Mouse (Mus musculus): ENCODE measurements at regions not wholly inside any gene's neighbourhood (a gene's known extent, or its start where the extent isn't known, plus 50 kb on each side); places are given as distances from the start of the nearest gene placed in this dataset.
A peak's percentile ranks its signal among the peaks of the same experiment; 100 is the strongest.

DNA sequence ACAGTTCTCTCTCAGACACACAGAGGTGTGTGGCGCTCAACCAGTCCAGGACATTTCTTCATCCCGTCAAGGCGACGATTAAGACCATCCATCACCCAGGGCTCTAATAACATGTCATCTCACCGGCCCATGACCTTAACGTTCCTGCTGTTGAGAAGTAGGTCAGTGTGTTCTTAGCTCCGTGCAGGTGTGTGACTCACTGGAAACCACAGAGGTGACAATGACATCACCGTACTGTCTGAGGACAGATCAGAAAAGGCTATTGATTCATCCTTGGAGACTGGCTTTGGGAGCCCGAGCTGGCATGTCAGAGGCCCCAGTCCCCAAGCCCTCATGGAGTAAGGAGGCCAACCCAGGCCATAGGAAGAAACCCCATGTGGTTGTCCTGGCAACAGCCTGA, 109.3 kb upstream of the Sulf2 start:
- DNase-seq = no peak

DNA sequence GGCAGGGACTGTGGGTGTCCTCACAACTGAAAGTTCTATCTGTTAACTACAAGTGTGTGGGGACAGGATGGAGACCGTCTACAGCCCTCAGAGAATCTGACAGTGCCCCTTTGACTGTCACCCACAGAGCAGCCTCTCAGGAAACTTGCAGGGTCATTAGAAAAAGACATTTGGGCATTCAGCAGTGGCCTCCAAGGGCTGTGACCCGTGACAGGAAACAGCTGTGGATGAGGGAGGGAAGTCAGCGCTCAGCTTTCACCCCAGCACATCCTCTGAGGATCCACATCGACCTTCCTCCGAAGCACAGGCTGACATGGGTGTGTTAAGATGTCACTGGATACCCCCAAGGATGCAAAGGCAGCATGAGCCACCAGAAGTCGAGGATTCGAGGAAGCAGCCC, 106.3 kb upstream of the Sulf2 start:
- DNase-seq = peak; percentile 34 to 61

DNA sequence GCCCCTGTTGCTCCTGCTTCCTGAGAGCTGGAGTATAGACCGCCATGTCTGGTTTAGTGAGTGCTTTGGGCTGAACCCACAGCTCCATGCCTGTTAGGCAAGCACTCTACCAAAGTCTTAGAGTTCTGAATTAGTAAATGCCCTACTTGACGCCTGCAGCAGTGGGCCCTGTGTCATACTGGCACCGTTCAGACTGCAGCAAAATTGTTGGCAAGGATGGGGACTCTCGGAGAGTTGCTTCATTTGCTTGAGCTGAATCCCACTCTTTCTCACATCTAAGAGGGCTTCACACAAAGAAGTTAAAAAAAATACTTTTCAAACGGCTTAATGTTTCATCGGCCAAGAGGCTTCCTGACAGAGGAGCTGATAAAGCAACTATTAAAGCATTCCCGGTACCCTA, 105.6 kb upstream of the Sulf2 start:
- no peak for DNase-seq

- DNase-seq = no peak
Measured at GRCm38 (mm10) chr2:166258771-166259180, 103.3 kb upstream of the Sulf2 start.

DNA sequence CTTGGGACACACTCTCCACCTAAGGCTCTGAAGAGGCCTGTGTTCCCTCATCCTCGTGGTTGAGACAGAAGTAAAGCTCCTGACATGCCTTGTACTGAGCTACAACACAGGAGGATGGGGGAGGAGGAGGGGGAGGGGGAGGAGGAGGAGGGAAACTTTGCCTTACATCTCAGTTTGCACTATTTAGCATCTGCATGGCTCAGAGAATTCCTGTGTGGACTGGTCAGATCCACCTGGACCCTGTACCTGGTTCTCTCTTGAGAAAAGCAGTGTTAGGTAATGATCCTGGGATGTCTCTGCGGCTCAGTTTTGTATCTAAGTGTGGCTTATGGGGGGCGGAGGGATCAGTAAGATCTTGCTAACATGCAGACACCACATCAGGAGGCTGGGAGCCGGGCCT, 102.2 kb upstream of the Sulf2 start:
- DNase-seq = no peak

- DNase-seq = no peak
Measured at GRCm38 (mm10) chr2:166256193-166256592, 100.7 kb upstream of the Sulf2 start.

DNA sequence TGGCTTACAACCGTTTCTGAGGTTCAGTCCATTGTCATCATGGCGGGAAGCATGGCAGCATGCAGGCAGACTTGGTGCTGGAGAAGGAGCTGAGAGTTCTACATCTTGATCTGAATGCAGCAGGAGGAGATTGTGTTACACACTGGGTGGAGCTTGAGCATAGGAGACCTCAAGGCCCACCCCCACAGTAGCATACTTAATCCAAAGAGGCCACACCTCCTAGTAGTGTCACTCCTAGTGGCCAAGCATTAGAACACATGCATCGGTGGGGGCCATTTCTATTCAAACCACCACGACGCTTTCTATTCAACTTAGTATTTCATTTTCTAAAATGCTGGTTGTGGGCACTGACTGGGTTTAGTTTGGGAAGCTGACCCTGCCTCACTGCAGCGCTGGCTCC, 99.1 kb upstream of the Sulf2 start:
- DNase-seq = no peak

DNA sequence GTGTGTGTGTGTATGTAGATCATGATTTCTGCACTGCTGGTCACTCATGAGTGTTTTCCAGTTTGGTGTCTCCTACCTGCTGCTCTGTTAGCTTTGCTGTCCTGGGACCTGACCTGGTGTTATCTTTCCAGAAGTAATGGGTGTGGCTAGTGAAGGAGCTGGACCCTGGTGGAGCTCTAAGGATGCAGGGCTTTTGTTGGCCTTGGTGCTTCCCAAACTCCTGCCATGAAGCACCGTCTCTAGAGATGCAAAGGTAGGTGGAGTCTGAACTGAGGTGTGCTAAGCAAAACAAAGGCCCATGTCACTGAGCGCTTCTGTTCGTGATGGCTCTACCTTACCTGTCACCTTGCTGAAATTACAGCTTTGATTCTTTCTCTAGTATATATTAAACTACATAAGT, 96.6 kb upstream of the Sulf2 start:
- no peak for DNase-seq

DNA sequence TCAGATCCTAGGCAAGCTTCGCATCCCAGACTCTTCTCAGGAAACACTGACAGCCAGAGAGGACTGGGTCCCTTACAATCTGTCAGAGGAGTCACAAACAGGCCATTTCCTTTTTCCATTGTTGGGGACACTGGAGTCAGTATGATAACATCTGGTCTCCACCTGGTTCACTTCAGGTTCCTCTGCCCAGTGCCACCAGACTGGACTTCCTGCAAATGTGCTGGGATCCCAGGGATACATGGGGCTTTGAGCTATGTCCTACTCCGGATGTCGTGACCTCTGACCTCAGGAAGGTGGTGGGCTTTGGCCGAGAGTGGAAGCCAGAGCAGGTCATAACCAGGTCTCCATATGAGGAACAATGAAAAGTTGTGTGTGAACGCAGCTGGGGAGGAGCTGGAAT, 96.0 kb upstream of the Sulf2 start:
- peak; percentile 42 to 68 for DNase-seq

DNA sequence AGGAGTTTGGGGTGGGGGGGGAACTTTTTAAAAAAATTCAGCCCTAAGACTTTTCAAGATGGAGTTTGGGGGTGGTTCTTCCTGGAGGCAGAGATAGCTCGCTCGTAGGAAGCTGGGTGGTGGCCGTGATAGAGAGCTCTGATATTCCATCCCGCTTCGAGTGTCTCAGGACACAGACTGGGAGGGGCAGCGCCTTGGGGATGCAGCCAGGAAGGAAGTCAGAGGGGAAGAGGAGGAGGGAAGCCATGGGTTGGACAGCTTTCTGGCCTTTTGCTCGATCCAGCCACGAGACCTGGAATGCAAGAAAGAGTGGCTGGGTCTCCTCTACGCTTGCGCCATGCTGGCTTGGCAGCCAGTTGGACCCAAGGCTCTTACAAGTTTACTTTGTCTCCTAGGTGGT, 95.1 kb upstream of the Sulf2 start:
- peak; percentile 44 to 54 for DNase-seq

DNA sequence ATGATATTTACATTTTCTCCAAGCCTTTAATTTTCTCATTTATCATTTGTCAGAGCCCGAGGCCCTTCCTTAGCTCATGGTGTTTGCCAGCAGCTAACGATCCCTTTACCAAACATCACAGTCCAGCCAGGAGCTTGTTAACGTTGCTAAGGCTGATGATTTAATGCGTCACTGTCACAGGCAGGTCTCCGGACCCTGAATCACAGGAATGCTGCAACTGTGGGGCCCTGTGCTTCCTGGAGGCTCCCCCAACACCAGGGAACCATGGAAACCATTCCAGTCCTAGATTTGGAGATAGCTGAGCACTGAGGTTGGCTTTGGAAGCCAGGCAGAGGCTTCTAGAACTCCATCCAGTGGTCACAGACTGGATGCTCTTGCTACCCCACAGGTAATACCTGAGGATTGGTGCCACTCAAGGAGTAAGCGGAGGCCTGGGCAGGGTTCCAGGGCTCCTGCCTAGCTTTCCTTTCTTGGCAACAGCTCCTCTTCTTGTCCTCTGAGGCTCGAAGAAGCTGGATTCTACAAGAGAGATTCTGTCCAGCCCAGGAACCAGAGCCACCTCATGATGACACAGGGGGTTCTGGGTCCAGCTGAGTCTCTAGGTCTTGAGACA, 94.0 kb upstream of the Sulf2 start:
- DNase-seq = no peak

- DNase-seq = no peak
Measured at GRCm38 (mm10) chr2:166246401-166247189, 91.1 kb upstream of the Sulf2 start.

GRCm38 (mm10) chr2:166245219-166245618, 89.8 kb upstream of the Sulf2 start:
- no peak for DNase-seq

DNA sequence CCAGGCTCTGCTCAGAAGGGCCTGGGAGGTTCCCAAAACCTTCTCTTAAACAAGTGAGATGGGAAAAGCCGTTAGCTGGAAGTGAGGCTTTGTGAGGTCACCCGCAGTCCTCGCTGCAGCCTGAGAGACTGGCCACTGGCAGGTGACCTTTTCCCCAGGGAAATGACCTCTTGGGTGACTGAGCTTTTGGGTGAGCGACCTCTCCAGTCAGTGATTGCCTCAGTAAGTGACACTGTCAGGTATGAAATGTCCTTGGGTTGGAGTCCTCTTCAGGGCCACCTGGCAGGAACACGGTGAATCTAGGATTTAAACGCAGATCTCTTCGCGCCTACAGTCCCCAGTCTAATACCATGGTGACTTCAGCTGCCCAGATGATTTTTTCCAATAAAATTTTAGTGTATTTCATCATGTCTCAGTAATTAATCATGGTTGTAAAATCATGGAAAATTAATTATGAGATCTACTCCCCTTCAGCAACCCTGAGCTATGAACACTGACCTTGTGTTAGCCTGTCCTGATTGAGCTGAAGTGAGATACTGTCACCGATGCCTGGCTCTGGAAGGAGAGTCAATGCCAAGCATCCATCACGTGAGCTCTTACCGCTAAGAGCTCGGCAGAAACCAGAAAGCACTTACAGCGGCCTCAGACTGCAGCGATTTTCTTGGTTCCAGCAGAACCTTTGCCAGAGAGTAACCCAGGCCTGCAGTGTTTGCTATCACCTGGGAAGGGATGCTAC, 87.5 kb upstream of the Sulf2 start:
- no peak for DNase-seq

- no peak for DNase-seq
Measured at GRCm38 (mm10) chr2:166241310-166241709, 85.8 kb upstream of the Sulf2 start.

GRCm38 (mm10) chr2:166240056-166240455, 84.6 kb upstream of the Sulf2 start:
- no peak for DNase-seq

DNA sequence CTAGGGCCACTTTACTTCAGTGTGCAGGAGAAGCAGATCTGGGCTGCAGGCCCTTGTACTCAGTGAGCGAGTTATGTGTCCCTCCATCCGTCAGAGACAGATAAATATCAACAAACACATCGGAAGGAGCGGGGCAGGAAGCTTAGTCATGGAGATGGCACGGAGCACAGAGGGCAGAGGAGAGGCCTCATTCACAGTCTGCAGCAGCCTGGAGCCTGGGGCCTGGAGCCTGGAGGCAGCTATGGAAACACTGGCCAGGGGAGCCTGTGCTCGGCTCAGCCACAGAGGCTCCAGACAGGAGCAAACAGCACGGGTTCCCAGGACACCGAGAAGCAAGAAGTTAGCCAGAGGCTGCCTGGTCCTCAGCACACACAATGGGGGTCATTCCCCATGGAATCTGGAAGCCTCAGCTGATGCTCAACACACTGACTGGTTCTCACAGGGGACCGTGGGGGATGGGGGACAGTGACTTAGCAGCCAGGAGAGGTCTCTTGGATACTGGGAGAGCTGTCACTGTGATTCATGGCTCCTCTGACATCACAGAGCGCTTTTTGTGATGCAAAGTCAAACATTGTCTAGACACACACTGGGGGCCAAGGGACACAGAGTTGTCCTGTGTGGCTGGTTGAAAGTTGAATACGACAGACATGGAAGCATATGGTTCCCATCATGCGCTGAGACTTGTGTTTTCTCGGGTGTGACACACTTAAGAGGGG, 82.2 kb upstream of the Sulf2 start:
- DNase-seq = no peak

GRCm38 (mm10) chr2:166236102-166236501, 80.6 kb upstream of the Sulf2 start:
- no peak for DNase-seq

DNA sequence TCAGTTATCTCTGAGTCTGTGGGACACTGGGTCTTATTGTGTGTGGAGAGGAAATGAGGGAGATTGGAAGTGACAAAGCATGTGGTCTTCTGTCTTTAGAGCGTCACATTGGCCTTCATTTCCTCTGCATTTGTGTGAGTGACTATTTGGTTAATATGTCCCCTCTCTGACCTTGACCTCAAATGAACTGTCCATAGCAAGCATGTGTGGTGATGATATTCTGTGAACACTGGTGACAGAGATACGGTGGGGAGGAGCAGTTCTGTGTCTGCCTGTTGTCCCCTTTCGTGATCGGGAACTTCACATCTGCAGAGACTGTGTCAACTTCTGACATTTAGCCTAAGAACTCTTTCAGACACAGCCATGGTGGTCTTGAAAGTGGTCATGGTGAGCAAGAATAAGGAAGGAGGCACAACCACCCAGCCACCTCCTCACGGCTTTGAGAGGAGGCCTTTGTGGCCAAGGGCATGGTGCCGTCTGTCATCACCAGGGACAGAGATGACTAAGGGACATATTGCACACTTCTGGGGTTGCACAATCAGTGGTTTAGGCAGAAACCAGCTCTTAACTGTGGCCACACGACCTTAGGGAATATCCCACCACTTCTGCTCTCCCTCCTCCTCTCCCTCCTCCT, 79.2 kb upstream of the Sulf2 start:
- no peak for DNase-seq

- DNase-seq = peak in 1 of 2 experiments; percentile 47
Measured at GRCm38 (mm10) chr2:166233246-166233645, 77.8 kb upstream of the Sulf2 start.

DNA sequence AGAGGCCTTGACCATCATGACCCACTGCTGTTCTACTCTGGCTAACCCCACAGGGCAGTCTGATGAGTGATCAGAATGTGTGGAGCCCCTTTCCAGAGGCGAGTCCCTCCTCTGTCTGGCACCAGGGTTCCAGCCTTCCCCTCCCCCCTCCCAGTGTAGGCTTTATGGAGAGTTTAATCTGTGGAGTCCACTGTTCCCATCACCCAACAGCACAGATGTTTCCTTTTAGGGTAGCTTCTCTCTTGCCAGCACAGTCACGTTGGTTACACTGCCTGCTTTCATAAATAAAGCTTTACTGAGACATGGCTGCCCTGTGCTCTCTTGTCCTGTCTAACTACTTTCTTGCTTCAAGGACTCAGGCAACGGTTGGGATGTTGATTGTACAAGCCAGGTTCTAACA, 76.9 kb upstream of the Sulf2 start:
- no peak for DNase-seq

GRCm38 (mm10) chr2:166230617-166231016, 75.2 kb upstream of the Sulf2 start:
- DNase-seq = no peak

- DNase-seq = no peak
Measured at GRCm38 (mm10) chr2:166228356-166228755, 72.9 kb upstream of the Sulf2 start.
